Mouse (Mus musculus): ENCODE results near the gene 9230113P08Rik.
"Not testable (repeated sequence)": the region's sequence is repeated elsewhere in the genome, so short reads cannot be mapped to it uniquely, and the experiment has no call there.

Gene 9230113P08Rik

GRCm38 (mm10) chr9:35908123-35908522 lies at the start of gene 9230113P08Rik:
9230113P08Rik (plus strand) TSS chr9:35908423.
- not testable (repeated sequence) for DNase-seq (ENCODE audit: extremely low spot score)

- DNase-seq (ENCODE audit: extremely low spot score): not testable (repeated sequence)
These were observed 15.1 kb upstream of the 9230113P08Rik start for GRCm38 (mm10) chr9:35893112-35893511.

- DNase-seq (ENCODE audit: extremely low spot score): no peak
These were observed 3.7 kb upstream of the 9230113P08Rik start for GRCm38 (mm10) chr9:35904494-35904893.

GRCm38 (mm10) chr9:35930817-35931216 lies 22.6 kb downstream of the 9230113P08Rik start:
- no peak for DNase-seq (ENCODE audit: extremely low spot score)
